Mouse (Mus musculus): ENCODE measurements around the gene Sap18b.
A peak's percentile ranks its signal among the peaks of the same experiment; 100 is the strongest.
"Not testable (repeated sequence)": the region's sequence is repeated elsewhere in the genome, so short reads cannot be mapped to it uniquely, and the experiment has no call there.

Sap18b gene

GRCm38 (mm10) chr8:95825162-95825561, at the start of gene Sap18b:
Gene Sap18b, plus strand, starts transcription at chr8:95825346.
- not testable (repeated sequence) for DNase-seq (ENCODE audit: extremely low read depth, low read depth)

- DNase-seq (ENCODE audit: extremely low read depth, low read depth) = no peak
Measured at GRCm38 (mm10) chr8:95781085-95781484, 44.1 kb upstream of the Sap18b start.

- no peak for DNase-seq (ENCODE audit: extremely low read depth, low read depth)
Measured at GRCm38 (mm10) chr8:95781775-95782174, 43.4 kb upstream of the Sap18b start.

- no peak for DNase-seq (ENCODE audit: extremely low read depth, low read depth)
Measured at GRCm38 (mm10) chr8:95782628-95783027, 42.5 kb upstream of the Sap18b start.

- DNase-seq (ENCODE audit: extremely low read depth, low read depth) = no peak
Measured at GRCm38 (mm10) chr8:95785591-95785990, 39.6 kb upstream of the Sap18b start.

- not testable (repeated sequence) for DNase-seq (ENCODE audit: extremely low read depth, low read depth)
Measured at GRCm38 (mm10) chr8:95795333-95796061, 29.6 kb upstream of the Sap18b start.

GRCm38 (mm10) chr8:95799117-95799516, 26.0 kb upstream of the Sap18b start:
- DNase-seq (ENCODE audit: extremely low read depth, low read depth) = no peak

GRCm38 (mm10) chr8:95799891-95800290, 25.3 kb upstream of the Sap18b start:
- DNase-seq (ENCODE audit: extremely low read depth, low read depth) = no peak

GRCm38 (mm10) chr8:95800353-95800752, 24.8 kb upstream of the Sap18b start:
- no peak for DNase-seq (ENCODE audit: extremely low read depth, low read depth)

- DNase-seq (ENCODE audit: extremely low read depth, low read depth) = no peak
Measured at GRCm38 (mm10) chr8:95801476-95802064, 23.6 kb upstream of the Sap18b start.

GRCm38 (mm10) chr8:95802231-95802630, 22.9 kb upstream of the Sap18b start:
- no peak for DNase-seq (ENCODE audit: extremely low read depth, low read depth)

- DNase-seq (ENCODE audit: extremely low read depth, low read depth) = no peak
Measured at GRCm38 (mm10) chr8:95805482-95805881, 19.7 kb upstream of the Sap18b start.

- no peak for DNase-seq (ENCODE audit: extremely low read depth, low read depth)
Measured at GRCm38 (mm10) chr8:95806461-95807191, 18.5 kb upstream of the Sap18b start.

- peak; percentile 99 for DNase-seq (ENCODE audit: extremely low read depth, low read depth)
Measured at GRCm38 (mm10) chr8:95807331-95807843, 17.8 kb upstream of the Sap18b start, which contains the start of gene Cnot1. Gene Cnot1, minus strand, starts transcription at chr8:95807464.

- peak; percentile 94 for DNase-seq (ENCODE audit: extremely low read depth, low read depth)
Measured at GRCm38 (mm10) chr8:95807861-95808260, 17.3 kb upstream of the Sap18b start.

GRCm38 (mm10) chr8:95808631-95809030, 16.5 kb upstream of the Sap18b start:
- no peak for DNase-seq (ENCODE audit: extremely low read depth, low read depth)

- DNase-seq (ENCODE audit: extremely low read depth, low read depth) = no peak
Measured at GRCm38 (mm10) chr8:95809116-95809515, 16.0 kb upstream of the Sap18b start.

- peak; percentile 47 for DNase-seq (ENCODE audit: extremely low read depth, low read depth)
Measured at GRCm38 (mm10) chr8:95810184-95810591, 15.0 kb upstream of the Sap18b start.

- DNase-seq (ENCODE audit: extremely low read depth, low read depth) = no peak
Measured at GRCm38 (mm10) chr8:95816044-95816708, 9.0 kb upstream of the Sap18b start.

GRCm38 (mm10) chr8:95817597-95817996, 7.5 kb upstream of the Sap18b start:
- DNase-seq (ENCODE audit: extremely low read depth, low read depth) = no peak

GRCm38 (mm10) chr8:95818211-95818610, 6.9 kb upstream of the Sap18b start:
- DNase-seq (ENCODE audit: extremely low read depth, low read depth) = no peak
